Mouse (Mus musculus) erythroblast, adult 5-6 weeks (primary cell): ENCODE data around the gene Chrnb1. TPM values are rescaled to one million over a fixed set of nuclear protein-coding genes. Genes with fewer than 3 reads are reported as not detected.
A peak's percentile ranks its signal among the peaks of the same experiment; 100 is the strongest.

Source experiments
- ATAC-seq: replicated peaks from 2 replicates; pipeline ENCODE4 v1.8.0; 2016; ENCODE audit warnings: moderate number of reproducible peaks, mild to moderate bottlenecking, moderate TSS enrichment, inconsistent platforms; ENCODE audit not compliant: poor library complexity, low FRiP score, severe bottlenecking
- total RNA-seq, 2 experiments: library from RNA; stranded (forward) in 1 of 2; stranded (reverse) in 1 of 2; fragments of 150-400 nt in 1 of 2; fragments of 200-764, 138-1000 nt in 1 of 2; gene quantifications; 2 replicates each; pipeline versions ENCODE4 v1.2.3 to v1.2.4; 2015 to 2017; ENCODE audit warnings: low replicate concordance in 2 of 2

Gene Chrnb1
- total RNA-seq (2015; ENCODE audit: low replicate concordance) (4.0 TPM in 1 of 2 replicates, not detected in the other), total RNA-seq (2017; ENCODE audit: low replicate concordance) (0.26 TPM in 1 of 2 replicates, not detected in the other)

DNA sequence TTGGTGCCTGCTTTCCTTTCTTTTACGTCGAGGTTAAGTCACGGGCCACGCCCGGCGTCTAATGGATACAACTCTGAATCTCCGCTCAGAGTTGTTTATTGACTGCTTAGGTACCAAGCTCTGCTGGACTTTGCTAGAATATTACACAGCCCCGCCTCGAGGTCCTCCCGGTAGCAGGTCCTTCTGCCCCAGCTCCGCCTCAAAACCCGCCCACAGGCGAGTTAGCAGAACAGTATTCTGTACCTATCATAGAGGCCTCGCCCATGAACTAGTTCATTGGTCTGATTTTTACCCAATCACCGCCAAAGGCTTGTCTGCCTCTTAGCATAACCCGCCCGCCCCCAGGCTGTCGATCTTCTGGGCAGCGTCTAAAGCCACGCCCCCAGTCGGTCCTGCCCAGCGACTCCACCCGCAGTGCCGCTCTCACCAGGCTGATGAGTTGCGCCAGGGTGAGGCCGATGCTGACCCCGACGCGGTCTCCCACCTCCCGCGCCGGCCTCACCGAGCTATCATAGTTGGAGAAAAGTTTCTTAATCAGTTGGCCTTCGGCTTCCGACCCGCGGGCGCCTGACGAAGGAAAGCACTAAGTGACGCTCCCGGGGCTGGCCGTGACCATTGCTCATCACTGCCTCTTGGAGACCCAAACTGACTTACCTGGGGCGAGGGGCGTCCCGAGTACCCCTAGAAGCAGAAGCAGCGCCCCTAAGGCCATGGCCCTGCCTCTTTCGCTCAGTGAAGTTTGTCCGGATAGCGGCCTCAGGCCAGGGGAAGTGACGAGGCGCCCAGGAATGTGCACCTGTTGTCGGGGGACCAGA, at the start of gene Chrnb1:
Gene Chrnb1, minus strand, starts transcription at position 776 of the 815 bp plus-strand sequence.
- peak; percentile 95 for ATAC-seq

DNA sequence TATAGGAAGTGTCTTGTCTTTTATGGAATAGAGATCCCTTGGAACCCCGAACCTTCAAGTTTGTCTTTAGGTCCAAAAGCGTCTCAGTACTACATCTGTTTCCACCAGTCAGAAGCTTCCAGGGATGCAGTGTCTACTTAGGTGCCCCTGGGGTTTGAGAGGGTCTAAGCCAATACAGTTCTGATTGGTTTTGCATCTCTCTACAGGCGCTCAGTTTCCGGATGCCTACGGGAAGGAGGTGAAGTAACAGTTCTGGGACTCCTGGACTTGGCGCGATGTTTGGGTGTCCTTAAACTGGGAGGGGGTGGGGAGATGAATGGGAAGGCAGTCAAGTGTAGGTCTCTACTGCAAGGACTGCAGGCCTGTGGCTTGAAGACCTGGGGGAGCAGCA, 43.0 kb upstream of the Chrnb1 start:
- ATAC-seq = peak; percentile 16

DNA sequence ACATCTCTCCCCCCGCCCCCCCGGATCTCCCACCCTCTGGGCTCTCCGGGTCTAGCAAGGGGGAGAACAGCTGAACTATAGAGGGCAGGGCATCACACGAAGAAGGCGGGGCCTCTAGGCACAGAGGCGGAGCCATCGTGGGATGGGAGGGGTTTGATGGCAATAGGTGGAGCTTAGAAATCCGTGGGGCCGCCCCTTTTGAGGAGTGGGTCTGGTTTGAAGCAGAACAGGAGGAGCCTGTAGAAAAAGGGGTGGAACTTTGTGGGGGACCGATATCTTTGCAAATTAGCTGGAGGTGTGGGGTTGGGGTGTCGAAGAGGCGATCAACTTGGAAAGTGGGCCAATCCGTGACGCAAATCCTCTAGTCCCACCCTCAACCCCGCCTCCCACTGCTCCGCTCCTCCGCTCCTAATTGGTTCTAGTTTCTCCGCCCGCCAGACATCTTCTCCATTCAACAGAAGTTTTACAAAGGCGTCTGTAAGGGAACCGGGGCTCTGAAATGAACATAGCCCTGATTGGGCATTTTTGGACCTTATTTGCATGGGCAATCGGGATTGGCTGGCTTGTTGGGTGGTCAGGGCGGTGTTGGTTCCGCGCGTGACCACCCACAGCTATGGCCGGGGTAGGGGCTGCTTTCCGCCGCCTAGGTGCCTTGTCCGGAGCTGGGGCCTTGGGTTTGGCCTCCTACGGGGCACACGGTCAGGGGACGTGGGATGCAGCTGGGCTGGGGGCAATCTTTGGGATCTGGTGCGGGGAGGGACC, 42.4 kb upstream of the Chrnb1 start, which contains the start of gene Tmem256:
Gene Tmem256, plus strand, starts transcription at position 563 of the 762 bp plus-strand sequence.
- ATAC-seq = peak; percentile 86

DNA sequence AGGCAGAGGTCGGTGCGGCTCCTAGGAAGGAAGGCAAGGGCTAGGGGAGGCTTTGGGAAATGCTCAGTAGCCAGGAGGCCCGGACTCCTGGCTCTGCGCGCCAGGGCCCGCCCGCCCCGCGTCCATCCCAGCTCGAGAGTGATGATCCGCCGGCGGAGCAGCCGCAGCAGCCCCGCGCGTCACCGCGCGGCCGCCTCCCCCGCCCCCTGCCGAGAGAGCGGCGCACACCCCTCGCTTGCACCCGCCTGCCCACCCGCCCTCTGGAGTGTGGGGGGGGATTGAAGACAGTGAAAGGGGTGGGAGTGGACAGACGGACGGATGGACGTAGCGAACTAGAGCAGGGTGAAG, 41.8 kb upstream of the Chrnb1 start, which contains the start of gene Nlgn2:
Gene Nlgn2, minus strand, starts transcription at position 181 of the 348 bp plus-strand sequence.
- ATAC-seq = 0 out of 2 replicates have a peak, but pooled peaks have one; percentile 1

DNA sequence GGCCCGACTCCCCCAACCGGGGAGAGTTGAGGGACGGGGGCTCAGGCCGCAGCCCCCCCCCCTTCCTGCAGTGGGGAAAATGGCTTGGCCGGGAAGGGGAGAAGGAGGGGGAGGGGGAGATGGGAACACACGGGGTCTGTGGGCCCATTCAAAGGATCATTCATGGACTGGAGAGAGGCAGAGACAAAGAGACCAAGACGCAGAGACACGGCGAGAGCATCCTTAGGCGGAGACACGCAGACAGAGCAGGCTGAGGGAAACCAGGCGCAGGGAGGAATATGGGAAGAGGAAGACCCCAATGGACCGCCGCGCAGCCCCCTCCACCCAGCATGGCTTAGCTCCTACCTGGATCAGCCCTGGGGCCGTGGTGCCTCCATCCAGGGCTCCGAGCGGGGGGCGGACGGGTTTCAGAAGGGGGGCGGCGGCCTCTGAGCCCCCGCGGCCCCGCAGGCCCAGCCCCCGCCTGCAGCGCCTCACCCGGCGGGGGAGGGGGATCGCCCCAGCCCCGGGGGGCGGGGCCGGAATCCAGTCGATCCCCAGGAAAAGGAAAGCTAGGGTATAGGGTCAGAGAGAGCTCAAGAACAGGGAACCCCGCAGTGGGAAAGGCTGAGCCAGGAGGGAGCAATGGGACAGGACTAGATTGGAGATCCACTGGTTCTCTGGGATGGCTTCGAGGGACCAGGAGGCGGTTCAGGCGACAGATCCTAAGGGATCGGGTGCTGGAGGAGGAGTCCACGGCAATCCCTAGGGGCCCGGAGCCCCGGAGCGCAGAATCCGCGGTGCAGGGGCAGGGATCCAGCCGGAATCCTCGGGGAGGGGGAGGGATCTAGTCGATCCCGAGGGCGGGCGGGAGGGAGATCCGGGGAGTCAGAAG, 41.2 kb upstream of the Chrnb1 start:
- ATAC-seq = no peak

DNA sequence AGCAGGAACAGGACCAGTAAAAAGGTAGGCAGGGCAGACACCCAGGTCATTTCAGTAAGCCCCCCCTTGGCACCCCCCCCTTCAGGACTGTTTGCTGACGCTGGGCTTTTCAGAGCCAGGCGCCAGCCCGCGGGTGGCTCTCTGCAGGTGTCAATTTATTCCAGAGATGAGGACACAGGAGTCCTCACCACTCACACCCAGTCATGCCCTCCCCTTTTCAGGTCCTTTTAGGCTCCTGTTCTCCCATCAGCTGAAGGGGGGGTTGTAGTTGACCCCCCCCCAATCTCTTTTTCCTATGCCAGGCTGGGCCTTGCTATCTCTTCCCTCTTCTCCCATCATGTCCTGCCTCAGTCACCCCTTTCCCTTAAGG, 40.2 kb upstream of the Chrnb1 start:
- ATAC-seq = no peak

DNA sequence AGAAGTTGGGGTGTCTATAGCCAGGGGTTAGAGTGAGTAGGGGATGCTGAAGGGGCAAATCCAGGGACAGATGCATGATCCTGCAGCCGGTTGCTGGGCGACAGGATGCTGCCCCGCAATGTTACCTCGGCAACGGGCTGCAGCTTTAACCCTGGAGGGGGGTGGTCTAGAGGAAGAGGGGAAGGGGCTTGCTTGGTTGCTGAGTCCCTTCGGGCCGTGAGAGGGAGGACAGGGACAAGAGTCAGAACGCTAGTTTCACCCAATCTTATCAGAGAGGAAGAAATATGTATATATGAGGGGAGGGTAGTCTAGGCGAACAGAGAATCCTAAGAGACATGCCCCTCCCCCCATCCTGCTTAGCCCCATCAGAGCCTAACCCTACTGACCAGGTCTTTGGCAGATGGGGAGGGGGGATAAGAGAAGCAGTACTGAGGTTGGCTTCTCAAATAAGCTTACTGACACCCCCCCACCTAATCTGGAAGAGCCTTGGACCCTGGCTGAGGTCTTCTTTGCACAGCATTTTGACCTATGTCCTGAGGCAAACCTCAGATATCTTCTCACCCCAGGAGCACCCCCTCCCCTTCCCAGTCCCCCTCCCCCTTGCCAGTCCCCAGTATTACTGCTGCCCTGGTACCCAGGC, 39.7 kb upstream of the Chrnb1 start:
- no peak for ATAC-seq

DNA sequence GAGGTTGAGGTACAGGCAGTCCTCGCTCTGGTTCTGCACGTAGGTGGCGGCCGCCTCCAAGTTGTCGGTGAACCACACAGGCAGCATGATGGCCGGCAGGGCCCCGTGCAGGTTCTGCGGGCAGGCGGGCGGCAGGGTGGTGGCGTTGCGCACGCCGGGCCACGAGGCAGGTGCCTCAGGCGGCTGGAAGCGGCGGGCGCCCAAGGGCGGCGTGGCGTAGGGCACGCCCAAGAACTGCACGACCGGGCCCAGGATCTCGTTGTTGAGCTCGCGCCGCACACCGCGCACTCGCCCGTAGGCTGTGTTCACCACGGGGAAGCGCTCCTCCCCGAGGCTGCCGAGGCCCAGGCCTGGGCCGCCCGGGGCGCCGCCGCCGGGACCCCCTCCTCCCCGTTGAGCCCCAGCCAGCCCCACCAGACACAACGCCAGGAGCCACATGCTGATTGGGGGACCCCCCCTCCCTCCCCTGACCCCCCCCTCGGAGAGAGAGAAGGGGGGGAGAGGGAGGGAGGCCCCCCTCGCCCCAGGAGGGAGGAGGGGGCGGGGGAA, 38.3 kb upstream of the Chrnb1 start:
- ATAC-seq = peak; percentile 44

DNA sequence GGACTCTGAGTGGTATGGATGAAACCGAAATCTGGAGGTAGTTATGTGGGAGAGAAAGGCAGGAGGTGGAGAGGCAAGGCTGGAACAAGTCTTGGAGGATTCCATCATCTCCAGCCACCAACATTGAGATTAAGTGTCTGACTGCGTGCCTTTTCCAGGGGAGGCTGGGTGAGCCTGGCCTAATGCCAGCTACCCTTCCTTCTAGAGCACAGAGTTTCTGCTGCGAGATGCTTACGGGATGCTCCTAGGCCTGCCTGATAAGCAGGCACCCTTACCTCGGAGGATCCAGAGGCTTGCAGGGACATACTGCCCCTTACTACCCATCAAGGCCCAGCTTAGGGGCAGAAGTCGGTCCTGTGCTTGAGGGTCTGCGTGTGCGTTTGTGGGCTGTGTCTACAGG, 37.8 kb upstream of the Chrnb1 start:
- ATAC-seq = no peak

DNA sequence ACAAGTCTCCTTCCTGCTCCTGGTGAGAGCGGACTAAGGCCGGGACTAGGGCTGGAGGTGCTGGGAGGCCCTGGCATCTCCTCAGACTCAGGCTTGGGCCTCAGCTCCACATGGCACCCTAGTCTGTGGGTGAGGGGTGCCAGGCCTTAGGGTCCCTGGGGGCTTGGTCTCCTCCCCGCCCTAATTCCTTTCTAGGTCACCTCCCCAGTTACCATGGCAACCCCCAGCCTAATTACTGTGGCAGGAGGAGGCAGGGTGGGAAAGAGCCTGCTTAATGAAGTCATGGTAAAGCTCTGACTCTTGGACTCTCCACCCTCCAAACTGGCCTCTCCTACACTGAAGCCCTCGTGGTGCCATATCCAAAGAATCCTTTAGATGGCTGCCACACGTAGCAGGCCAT, 33.1 kb upstream of the Chrnb1 start:
- ATAC-seq = no peak

DNA sequence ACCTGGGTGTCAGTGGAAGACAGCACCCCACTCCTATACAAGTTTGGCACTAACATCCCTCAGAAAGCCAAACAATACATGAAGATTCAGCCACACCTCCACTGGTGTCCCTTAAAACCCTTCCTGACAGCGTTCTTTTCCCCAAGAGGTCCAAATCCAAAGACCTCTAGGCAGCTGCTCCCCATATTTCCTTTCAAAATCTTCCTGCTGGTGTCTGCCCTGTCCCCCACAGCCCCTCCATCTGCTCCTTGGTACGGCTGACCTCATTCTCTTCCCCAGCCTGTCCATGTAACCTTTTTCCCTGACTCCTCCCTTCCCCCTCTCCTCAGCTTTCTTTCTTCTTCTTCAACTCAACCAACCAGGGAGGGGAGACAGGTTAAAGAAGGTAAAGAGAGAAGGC, 27.7 kb upstream of the Chrnb1 start:
- no peak for ATAC-seq

DNA sequence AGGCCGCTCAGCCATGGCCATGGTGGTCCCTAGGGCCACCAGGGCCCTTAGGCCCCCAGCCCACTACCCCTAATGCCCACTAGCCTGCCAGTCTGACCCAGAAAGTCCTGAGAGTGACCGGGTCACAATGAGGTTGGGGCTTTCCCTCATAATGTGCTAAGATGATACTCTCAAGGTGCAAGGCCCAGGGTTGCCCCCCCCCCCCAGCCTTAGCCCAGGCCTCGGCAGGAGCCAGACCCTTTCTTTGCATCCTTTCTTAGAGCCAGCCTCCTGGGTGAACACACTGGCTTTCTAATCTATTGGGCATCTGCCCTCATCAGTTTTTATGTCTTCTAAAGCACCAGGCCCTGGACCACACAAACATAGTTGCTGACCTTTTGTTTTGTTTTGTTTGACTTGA, 26.3 kb upstream of the Chrnb1 start, which contains the start of gene Spem1:
Gene Spem1, minus strand, starts transcription at position 101 of the 400 bp plus-strand sequence.
- ATAC-seq = no peak

DNA sequence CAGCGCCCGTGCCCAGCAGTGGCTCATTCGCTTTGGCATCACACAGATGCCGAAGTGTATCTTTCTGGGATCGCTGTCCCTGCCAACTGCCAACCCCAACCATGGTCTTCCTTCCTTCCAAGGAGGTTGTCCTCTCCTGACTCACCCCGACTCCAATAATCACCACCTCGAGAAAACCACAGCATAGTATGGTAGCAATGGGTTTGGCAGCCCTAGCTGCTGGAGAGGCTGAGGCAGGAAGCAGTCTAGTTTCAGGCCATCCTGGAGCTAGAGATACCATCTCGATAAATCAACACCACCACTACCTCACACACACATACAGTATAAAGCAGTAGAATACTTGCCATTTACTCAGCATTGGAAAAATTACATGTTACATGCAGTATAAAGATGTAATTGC, 23.1 kb upstream of the Chrnb1 start:
- no peak for ATAC-seq

DNA sequence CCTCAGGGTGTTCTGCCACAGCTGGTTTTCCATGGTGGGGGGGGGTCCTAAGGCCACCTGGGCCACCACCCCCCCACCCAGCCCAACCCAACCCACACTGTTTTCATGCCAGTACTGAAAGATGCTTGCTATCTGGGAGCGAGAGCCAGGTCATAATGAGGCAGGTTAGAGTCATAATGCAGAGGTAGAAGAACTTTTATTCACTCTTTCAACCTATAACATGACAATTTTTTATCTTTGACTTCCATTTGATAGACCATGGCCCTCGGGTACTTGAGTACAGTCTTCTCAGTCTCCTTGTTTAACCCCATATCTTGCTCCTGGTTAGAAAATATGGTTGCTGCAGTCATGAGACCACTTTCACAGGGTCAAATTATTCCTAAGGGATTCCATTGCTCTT, 22.6 kb upstream of the Chrnb1 start, which contains the start of gene Spem2:
Gene Spem2, minus strand, starts transcription at position 101 of the 400 bp plus-strand sequence.
- ATAC-seq = no peak

DNA sequence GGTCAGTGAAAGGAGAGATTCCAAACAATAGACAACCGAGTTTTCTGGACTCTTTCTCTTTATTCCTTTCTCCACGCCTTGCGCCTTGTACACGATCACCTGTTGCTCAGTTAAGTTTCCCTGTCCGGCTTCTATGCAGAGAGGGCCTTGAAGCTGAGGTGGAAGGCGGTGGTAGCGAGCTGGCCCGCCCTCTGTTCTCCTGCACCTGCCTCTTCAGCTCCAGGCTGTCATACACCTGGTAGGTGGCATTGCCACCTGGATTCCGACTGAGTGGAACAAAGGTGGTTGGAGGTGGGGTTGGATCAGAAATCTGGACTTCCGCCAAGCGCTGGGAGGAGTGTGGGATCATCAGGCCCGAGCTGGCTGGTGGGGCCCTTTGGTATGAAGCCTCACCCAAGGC, 20.8 kb upstream of the Chrnb1 start:
- no peak for ATAC-seq

DNA sequence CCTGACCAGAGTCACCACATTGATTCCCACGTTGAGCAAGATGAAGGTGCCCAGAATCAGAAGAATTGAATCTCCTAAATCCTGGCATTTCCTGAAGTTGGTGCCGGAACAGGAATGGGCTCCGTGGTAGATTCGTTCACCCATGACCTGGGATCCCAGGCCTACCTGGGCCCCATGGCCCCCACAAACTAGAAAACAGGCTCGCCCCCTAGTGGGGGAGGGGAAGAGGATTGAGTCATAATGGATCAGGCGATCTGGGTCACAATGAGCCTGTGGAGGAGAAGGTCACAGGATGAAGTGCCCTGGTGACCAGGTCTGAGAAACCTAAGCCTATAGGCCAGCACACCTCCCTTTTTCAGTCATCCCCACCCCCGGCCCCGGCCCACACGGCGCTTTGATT, 19.4 kb upstream of the Chrnb1 start, which contains the start of gene Gm39566:
Gene Gm39566, minus strand, starts transcription at position 144 of the 400 bp plus-strand sequence.
- no peak for ATAC-seq

DNA sequence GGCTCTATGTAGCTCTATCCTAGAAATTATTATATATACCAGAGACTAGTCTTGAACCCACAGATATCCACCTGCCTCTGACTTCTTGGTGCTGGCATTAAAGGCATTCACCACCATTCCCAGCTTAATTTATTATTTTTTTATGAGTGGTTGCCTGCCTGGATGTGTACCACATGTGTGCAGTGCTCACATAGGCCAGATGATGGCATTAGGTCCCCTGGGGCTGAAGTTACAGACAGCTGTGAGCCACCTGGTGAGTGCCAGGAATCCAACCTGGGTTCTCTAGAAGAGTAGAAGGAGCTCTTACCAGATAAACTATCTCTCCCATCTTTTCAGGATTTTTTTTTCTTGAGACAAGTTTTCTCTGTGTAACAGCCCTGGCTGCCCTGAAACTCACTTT, 14.5 kb upstream of the Chrnb1 start:
- no peak for ATAC-seq

DNA sequence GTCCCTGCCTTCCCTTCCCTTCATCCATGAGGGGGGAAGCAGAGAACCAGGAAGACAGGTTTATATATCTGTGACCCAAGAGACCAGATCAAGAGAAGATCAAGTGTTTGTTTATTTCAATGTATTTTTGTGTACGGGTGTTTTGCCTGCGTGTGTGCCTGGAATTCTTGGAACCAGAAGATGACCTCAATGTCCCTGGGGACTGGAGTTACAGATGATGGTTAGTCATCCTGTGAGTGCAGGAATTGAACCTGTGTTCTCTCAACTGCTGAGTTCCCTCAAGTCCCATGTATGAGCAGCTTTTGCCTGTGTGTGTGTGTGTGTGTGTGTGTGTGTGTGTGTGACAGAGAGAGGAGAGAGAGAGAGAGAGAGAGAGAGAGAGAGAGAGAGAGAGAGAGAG, 11.9 kb upstream of the Chrnb1 start:
- ATAC-seq = no peak

DNA sequence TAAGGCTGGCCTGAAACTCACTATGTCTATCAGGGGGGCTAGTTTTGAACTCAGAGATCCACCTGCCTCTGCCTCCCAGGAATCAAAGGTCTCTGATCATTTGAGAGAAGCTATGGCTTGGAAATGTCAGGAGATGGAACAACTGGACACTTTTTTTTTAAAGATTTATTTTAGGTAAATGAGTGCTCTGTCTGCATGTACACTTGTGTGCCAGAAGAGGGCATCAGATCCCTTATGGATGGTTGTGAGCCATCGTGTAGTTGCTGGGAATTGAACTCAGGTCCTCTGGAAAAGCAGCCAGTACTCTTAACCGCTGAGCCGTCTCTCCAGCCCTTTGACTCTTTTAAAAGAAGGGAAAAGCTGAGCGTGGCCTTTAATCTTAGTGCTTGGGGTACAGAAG, 10.6 kb upstream of the Chrnb1 start:
- no peak for ATAC-seq
